Mouse (Mus musculus) hindbrain, embryonic 10.5 days (tissue): ENCODE data around the gene Nr2f1. TPM values are rescaled to one million over a fixed set of nuclear protein-coding genes. Genes with fewer than 3 reads are reported as not detected.

ENCODE experiments used
- DNase-seq: peaks from one replicate; pipeline ENCODE4 v3.0.0-alpha.2; 2017; ENCODE audit warnings: low spot score
- H3K27ac ChIP-seq: fragments of 300-500 bp; sonication (generic); 2 replicates; pipeline ENCODE4 v1.5.1; 2016; ENCODE audit warnings: mild to moderate bottlenecking, moderate library complexity
- H3K27me3 ChIP-seq: fragments of 300-500 bp; sonication (generic); 2 replicates; pipeline ENCODE4 v1.6.1; 2016; ENCODE audit warnings: mild to moderate bottlenecking; ENCODE audit not compliant: poor library complexity, insufficient read depth, severe bottlenecking
- H3K36me3 ChIP-seq: fragments of 300-500 bp; sonication (generic); 2 replicates; pipeline ENCODE4 v1.6.1; 2016; ENCODE audit warnings: mild to moderate bottlenecking, moderate library complexity
- H3K4me1 ChIP-seq: fragments of 300-500 bp; sonication (generic); replicated peaks from 2 replicates; pipeline ENCODE4 v1.6.1; 2016; ENCODE audit warnings: mild to moderate bottlenecking
- H3K4me3 ChIP-seq: fragments of 300-500 bp; sonication (generic); 2 replicates; pipeline ENCODE4 v1.5.1; 2016; ENCODE audit warnings: mild to moderate bottlenecking, moderate library complexity
- H3K9me3 ChIP-seq: fragments of 300-500 bp; sonication (generic); 2 replicates; pipeline ENCODE4 v1.6.1; 2016; ENCODE audit warnings: mild to moderate bottlenecking, moderate library complexity
- WGBS: fragments of 180-500 bp; shearing (Covaris S2); methylation state at CpG from one replicate; pipeline ENCODE4 v1.1.7; 2016; 5-methylcytosine and 5-hydroxymethylcytosine counted together
- polyA plus RNA-seq: library from polyadenylated mRNA; unstranded; fragments of >200 nt; fragmentation: Nextera tagmentation; extraction: Ambion mirVana; gene quantifications from 2 replicates; pipeline ENCODE4 v1.2.1, GENCODE M21; 2016

Nr2f1 gene
- polyA plus RNA-seq, 1 experiment from 2014 or later, result 69.0 TPM

DNA sequence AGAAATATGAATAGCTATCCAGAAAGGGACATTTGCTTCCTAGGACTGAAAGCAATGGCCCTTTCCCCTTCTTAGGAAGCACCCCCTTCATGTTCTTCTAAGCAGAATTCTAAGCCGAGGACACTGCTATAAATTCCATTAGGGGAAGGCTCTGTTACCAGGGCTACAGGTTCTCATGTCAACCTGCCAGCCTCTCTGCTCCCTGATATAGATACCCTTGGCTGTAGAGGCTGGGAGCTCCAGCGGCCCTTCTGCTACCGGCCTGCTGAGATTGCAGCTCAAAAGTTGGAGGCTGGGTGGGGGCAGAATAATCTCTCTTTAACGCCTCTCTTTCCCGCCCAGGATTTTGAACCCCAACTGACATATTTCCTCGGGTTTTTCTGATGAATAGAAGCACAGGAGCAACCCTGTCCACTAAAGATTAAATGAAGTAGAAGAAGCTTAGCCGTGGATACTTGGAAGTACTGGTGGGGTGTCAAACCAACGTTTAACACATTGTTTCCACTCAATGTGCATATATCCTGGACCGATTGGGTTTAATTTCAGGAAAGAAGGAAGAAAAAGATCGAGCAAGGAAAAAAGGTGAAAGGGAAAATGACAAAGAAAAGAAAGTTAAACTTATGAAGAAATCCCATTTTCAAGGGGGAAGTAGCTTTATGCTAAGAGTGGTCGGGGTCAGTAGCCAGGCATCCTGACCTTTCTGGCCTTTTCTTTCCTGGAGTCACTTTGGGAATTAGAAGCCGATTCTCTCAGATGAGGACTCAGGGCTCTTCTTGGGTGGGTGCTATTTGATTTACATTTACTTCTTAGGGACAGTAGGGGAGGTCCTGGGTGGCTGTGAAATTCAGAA lies 8.5 kb upstream of the Nr2f1 start:
- Histone ChIP-seq H3K27ac (peak overlapping the region; percentile 91), H3K27me3 (peaks cover 33% of the 10 kb centered on the region), H3K4me3 (peak overlapping the region; percentile 57), H3K4me1 (peaks cover 93% of the 10 kb centered on the region), H3K9me3 (no peaks in the 10 kb centered on the region), H3K36me3 (no peaks in the 10 kb centered on the region)
- 3% methylated on average over 12 of the region's 12 CpGs for WGBS
- peak; percentile 68 for DNase-seq

DNA sequence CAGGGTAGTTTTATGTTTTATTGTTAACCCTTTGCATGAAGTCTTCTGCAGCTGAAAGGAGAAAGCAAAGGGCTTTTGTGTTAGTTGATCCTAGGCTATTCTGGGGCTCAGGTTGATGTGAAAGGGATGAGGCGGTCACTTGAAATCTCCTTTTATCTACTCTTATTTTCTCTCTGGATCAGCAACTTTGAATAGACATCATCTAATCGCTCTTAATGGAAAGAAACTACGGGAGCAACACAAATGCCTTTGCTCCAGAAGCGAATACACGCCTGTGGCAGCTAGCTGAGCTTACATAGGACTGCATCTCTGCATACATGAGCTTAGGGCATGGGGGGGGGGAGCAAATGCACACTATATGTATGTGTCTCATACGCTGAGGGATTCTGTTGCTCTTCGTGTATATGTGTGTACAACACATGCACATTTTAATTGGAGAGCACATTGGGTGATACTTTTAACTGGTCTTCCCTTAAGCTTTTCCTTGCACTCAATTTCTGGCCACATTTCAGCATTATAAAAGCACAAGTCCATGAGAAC lies 7.4 kb upstream of the Nr2f1 start:
- no peak for DNase-seq
- H3K9me3 ChIP-seq, result no peaks in the 10 kb centered on the region
- 18% methylated on average over 7 of the region's 7 CpGs for WGBS
- peaks cover 23% of the 10 kb centered on the region for H3K27me3 ChIP-seq
- H3K4me3 ChIP-seq, result peak overlapping the region; percentile 57
- H3K36me3 ChIP-seq, result no peaks in the 10 kb centered on the region
- peaks cover 87% of the 10 kb centered on the region for H3K4me1 ChIP-seq
- peak overlapping the region; percentile 91 for H3K27ac ChIP-seq

DNA sequence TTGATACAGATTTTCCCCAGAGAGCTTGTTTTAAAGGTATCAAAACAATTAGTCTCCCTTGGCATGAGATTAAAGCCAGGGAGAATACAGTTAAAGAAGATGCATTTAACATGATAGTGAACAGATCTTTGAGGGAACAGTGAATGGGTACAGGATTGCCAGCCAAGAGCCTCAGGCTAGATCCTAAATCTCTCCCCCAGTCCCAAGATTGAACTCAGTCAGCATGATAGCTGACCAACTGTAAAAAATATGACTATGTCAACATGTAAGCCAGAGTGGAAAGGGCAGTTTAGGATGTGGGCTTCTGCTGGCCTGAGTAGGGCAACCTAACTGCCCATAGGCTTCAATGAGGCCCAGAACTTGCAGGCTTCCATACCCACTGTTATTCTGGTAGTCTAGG lies 5.9 kb upstream of the Nr2f1 start:
- peak overlapping the region; percentile 100 for H3K27ac ChIP-seq
- peaks cover 72% of the 10 kb centered on the region for H3K4me1 ChIP-seq
- peak overlapping the region; percentile 16; the same call in 1 of the 2 replicates for H3K4me3 ChIP-seq
- 0 out of 2 replicates have a peak, but pooled peaks cover 9% of the 10 kb centered on the region for H3K27me3 ChIP-seq
- H3K36me3 ChIP-seq, result no peaks in the 10 kb centered on the region
- H3K9me3 ChIP-seq, result no peaks in the 10 kb centered on the region
- no peak for DNase-seq

DNA sequence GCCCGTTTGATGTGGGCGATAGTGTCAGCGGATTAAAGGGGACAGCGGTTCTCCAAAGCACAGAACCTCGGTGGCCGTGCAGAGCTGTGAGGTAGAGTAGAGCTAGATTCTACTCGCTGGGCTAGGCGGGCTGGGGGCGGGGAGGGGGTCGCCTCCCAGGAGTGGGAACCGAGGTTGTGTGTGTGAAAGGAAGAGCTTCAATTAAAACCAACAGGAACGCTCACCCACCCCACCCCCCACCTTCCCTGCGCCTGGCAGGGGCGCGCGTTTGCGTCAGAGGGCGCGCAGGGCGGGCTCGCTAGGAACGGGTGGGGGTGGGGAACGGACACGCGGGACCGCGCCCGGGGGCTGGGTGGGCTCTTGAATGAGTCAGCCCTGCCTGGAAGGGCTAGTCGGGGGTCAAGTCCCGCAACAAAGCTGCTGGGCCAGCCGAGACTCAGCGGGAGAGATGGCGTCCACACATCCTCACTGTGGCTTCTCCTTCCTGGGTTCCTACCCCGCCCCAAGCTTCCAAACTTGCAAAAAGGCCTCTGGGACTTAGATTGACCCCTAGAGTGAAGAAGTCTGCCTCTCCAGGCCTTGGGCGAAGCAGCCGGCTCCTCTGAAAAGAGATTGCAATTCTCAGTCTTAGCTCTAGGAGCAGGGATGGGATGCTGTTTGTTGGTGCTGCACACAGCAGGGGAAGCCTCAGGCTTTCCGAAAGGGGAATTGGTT lies 3.9 kb upstream of the Nr2f1 start:
- Histone ChIP-seq H3K27me3 (0 out of 2 replicates have a peak, but pooled peaks cover 7% of the 10 kb centered on the region), H3K9me3 (no peaks in the 10 kb centered on the region), H3K4me1 (peaks cover 53% of the 10 kb centered on the region), H3K36me3 (no peaks in the 10 kb centered on the region), H3K27ac (peak overlapping the region; percentile 100), H3K4me3 (peak overlapping the region; percentile 97)
- DNase-seq, result peak; percentile 89
- under 1% methylated on average over 37 of the region's 37 CpGs for WGBS

DNA sequence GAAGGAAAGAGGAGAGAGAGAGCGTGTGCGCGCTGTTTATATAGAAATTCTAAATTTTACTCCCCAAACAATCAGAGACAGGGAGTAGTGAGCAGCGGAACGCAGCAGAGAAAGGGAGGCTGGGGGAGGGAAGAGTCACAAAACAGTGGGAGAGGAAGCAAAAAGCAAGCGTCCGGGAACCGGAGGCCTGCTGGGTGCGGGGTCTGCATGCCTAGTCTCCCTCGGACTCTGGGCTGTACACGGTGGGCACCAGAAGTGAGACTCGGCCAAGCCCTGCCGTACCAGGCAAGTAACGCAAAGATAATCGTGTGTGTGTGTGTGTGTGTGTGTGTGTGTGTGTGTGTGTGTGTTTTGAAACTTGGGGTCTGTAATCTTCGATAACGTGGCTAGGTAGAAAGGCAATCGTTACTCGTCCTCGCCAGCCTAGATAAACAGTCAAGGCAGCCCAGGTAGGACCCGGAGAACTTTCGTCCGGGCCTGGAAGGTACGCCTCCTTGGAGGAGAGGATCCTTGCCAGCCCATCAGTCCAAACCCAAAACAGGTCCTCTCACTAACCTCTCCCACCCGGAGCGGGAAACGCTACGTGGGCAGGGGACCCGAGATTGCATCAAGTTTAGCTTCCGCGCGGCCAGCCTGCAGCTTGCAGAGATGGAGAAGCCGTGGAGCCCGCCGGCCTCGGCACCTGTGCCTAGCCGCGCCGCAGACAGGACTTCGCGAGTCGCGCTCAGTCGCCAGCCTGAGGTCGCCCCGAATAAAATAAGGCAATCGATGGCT lies 3.2 kb upstream of the Nr2f1 start:
- under 1% methylated on average over 47 of the region's 47 CpGs for WGBS
- Histone ChIP-seq H3K27me3 (0 out of 2 replicates have a peak, but pooled peaks cover 7% of the 10 kb centered on the region), H3K9me3 (no peaks in the 10 kb centered on the region), H3K4me3 (peak overlapping the region; percentile 97), H3K27ac (peak overlapping the region; percentile 100), H3K4me1 (peaks cover 46% of the 10 kb centered on the region), H3K36me3 (peaks cover 5% of the 10 kb centered on the region)
- DNase-seq, result peak; percentile 58

DNA sequence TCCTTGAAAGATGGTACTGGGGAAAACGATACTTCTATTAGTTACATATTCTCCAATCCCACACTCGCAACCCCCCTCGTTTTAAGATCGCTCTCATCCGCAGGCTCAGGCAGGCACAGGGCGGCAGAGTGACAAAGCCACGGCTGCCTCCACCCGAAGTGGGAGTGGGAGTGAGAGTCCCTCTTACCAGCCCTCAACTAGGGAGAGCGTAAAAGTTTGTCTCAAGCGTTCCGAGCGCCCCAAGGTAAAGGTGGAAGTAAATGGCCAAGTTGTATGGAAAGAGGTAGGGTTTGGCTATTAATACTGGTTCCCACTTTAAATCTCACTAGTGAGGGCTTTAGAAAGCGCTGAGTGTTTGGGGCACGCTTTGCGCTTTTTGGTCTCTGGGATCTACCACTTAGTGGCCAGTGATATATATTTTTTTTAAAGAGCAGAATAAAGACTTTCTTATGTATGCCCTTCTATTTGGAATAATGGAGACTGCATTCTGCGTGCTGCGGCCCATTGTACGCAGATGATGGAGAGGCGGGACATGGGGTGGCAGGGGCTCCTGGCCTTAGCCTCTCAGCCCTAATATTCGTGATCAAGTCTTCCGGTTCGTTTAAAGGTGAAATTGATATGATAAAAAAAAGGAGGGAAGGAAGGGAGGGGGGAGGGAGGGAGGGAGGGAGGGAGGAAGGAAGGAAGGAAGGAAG lies 2.5 kb upstream of the Nr2f1 start:
- Histone ChIP-seq H3K4me3 (peak overlapping the region; percentile 97), H3K36me3 (peaks cover 8% of the 10 kb centered on the region), H3K27ac (peak overlapping the region; percentile 100), H3K27me3 (0 out of 2 replicates have a peak, but pooled peaks cover 7% of the 10 kb centered on the region), H3K4me1 (peaks cover 38% of the 10 kb centered on the region), H3K9me3 (no peaks in the 10 kb centered on the region)
- WGBS, result under 1% methylated on average over 22 of the region's 22 CpGs
- DNase-seq, result no peak

DNA sequence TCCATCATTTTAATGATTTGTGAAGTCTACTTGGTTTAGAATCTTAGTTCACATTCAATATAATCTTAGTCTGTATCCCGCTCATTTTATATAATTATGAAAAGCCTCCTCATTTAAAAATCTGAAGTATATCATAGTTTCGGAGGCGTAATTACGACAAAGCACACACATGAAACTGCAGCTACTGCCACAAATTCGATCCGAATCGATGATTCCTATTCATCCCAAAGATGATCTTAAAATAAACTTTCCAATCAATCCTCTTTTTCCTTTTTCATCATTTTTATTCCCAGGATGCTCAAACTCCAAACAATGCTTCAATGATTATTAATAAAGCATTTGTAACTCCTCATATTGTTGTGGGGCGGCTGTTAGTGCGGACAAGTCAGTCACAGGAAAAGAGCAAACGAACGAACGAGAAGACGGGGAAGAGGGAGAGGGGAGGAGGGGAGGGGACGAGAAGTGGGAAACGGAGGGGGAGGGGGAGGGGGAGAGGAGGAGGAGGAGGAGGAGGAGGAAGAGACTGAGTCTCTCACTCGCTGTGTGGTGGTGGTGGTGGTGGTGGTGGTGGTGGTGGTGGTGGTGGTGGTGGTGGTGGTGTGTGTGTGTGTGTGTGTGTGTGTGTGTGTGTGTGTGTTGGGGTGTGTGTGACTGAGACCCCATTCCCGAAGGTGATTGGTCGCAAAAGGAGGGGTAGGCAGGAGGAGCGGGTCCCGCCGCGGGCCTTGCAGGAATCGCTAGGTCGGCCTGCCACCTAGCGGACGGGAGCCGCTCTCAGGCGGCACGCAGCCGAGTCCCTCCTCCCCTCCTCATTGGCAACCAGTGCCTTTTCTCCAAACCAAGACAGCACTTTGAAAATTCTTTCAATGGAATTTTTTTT lies 1.7 kb upstream of the Nr2f1 start:
- under 1% methylated on average over 30 of the region's 30 CpGs for WGBS
- peak; percentile 93 for DNase-seq
- 0 out of 2 replicates have a peak, but pooled peaks cover 7% of the 10 kb centered on the region for H3K27me3 ChIP-seq
- peak overlapping the region; percentile 100 for H3K27ac ChIP-seq
- H3K4me1 ChIP-seq, result peaks cover 30% of the 10 kb centered on the region
- peaks cover 8% of the 10 kb centered on the region for H3K36me3 ChIP-seq
- H3K9me3 ChIP-seq, result no peaks in the 10 kb centered on the region
- H3K4me3 ChIP-seq, result peak overlapping the region; percentile 97

DNA sequence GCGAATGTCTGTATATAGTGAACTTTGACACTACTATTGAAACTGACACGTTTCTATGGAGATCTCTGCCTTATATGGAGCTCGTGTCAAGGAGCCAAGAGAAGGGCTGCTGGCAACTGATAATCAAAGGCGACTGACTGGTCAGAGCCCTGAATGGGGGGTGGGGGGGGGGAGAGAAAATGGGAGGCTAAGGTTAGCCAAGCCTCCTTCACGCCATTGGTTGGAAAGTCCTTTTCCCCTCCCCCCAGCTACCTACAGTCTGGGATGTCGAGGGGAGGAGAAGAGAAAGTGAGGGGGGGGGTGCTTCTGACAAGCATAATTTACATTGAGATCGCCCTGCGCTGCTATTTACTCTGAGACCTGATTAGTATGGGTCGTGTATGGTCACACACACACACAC lies 850 bp upstream of the Nr2f1 start:
- 0% methylated on average over 9 of the region's 9 CpGs for WGBS
- Histone ChIP-seq H3K27me3 (peaks cover 5% of the 10 kb centered on the region), H3K27ac (peak overlapping the region; percentile 100), H3K9me3 (no peaks in the 10 kb centered on the region), H3K4me3 (peak overlapping the region; percentile 97), H3K4me1 (peaks cover 23% of the 10 kb centered on the region), H3K36me3 (peaks cover 13% of the 10 kb centered on the region)
- DNase-seq, result peak; percentile 93

DNA sequence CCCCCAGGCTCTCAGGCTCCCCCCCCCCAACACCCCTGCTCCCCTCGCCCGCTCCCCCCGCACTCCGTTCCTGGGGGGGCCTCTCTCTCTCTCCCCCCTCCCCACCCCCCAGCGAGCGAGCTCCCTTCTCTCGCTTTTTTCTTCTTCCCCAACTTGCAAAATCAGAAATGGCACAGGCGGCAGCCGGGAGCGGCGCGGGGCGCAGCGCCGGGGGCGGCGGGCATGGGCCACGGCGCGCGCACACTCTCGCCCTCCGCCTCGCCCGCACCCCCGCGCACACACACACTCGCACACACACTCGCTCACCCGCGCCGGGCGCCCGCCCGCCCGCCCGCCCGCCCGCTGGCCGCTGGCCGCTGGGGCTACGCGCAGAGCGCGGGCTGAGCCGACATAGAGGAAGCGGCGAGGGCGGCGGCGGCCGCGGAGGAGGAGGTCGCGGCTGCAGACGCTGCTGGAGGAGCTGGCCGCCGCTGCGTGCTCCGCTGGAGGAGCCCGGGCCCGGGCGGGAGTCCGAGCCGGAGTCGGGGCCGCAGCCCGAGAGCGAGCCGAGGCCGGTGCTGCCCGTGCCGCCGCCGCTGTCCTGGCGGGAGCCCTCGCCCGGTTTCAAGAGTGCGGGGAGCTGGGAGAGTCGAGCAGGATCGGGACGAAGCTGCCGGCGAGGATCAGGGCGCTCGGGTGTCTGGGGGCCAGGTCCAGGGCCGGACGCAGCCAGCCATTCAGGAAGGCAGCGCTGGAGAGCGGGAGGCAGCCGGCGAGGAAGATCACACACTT lies 501 bp downstream of the Nr2f1 start:
- H3K27ac ChIP-seq, result peak overlapping the region; percentile 100
- peak; percentile 65 for DNase-seq
- H3K36me3 ChIP-seq, result peaks cover 26% of the 10 kb centered on the region
- peaks cover 13% of the 10 kb centered on the region for H3K27me3 ChIP-seq
- under 1% methylated on average over 91 of the region's 92 CpGs for whole genome bisulfite sequencing
- no peaks in the 10 kb centered on the region for H3K9me3 ChIP-seq
- H3K4me3 ChIP-seq, result peak overlapping the region; percentile 97
- H3K4me1 ChIP-seq, result peaks cover 15% of the 10 kb centered on the region; the same call in 1 of the 2 replicates

DNA sequence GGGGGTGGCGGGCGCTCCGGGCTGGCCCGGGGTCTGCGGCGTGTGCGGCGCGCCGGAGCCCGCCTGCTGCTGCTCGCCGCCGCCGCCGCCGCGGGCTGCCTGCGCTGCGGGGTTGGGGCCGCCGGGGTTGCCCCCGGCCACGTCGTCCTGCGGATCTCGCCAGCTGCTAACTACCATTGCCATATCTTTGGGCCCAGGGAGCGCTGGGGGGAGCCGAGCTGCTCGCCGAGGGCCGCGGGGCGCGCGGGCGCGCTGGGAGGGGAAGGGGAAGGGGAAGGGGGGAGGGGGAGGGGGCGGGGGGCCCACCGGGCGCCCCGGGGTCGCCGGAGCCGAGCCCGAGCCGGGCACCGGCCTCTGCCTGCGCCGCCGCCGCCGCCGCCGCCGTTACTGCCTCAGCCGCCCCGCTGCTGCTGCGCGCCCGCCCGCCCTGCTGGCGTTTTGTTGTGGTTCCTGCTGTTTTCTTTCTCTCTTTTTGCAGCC lies 1.1 kb downstream of the Nr2f1 start:
- peaks cover 19% of the 10 kb centered on the region for H3K27me3 ChIP-seq
- H3K27ac ChIP-seq, result peak overlapping the region; percentile 100
- DNase-seq, result peak; percentile 74
- peak overlapping the region; percentile 97 for H3K4me3 ChIP-seq
- peaks cover 9% of the 10 kb centered on the region; the same call in 1 of the 2 replicates for H3K4me1 ChIP-seq
- peaks cover 33% of the 10 kb centered on the region for H3K36me3 ChIP-seq
- no peaks in the 10 kb centered on the region for H3K9me3 ChIP-seq
- under 1% methylated on average over 52 of the region's 63 CpGs for WGBS
